Mouse (Mus musculus) C2C12 (cell line): ENCODE data around the gene Acbd6.

Source experiments
- CTCF ChIP-seq: IDR thresholded peaks from one replicate; pipeline ENCODE4 v1.5.1; 2011; ENCODE audit not compliant: control insufficient read depth, insufficient read depth, insufficient read length
- FOSL1 ChIP-seq: IDR thresholded peaks from one replicate; pipeline ENCODE4 v1.8.0; 2011; ENCODE audit warnings: mild to moderate bottlenecking, low read length; ENCODE audit not compliant: poor library complexity, insufficient read depth, severe bottlenecking
- MYOD1 ChIP-seq: IDR thresholded peaks from one replicate; pipeline ENCODE4 v1.6.1; 2011; ENCODE audit warnings: low read depth; ENCODE audit not compliant: control insufficient read depth, insufficient read length
- USF1 ChIP-seq: IDR thresholded peaks from one replicate; pipeline ENCODE4 v1.6.1; 2011; ENCODE audit warnings: low read depth, mild to moderate bottlenecking, control low read depth, moderate library complexity

DNA sequence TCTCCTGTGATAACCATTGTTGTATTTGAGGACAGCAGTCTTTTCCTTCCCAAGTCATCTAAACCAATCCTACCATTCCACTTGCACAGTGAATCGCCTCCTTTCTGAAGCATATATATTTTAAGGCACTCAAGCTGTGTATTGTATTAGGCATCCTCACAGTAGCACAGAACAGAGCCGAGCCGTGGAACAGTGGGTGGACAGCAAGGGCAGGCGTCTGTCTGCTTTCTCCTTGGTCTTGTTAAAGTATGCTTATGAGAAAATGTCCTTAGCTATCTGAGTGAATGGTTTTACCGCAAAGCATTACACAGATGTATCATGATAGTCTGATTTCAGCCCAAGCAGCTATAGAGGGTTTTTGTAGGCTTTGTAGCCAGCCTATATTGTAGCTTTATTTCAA is 87.9 kb downstream of the Acbd6 start:
- TF ChIP-seq MYOD1 (no peak), CTCF (no peak), USF1 (no peak), FOSL1 (no peak)
